Mouse (Mus musculus) limb, embryonic 11.5 days (tissue): ENCODE results near the gene Aldh3a1. TPM values are rescaled to one million over a fixed set of nuclear protein-coding genes. Genes with fewer than 3 reads are reported as not detected.
"Not testable (repeated sequence)": the region's sequence is repeated elsewhere in the genome, so short reads cannot be mapped to it uniquely, and the experiment has no call there.

Experiments
- ATAC-seq: fragments of 200-750 bp; cut with Nextera tagmentation; 2 replicates; pipeline ENCODE4 v1.8.0; 2017; ENCODE audit warnings: low read depth; ENCODE audit not compliant: insufficient number of reproducible peaks, low FRiP score, low TSS enrichment
- DNase-seq: peaks from one replicate; pipeline ENCODE4 v3.0.0-alpha.2; 2015; ENCODE audit warnings: low spot score
- H3K27ac ChIP-seq: fragments of 300-500 bp; sonication (generic); replicated peaks from 2 replicates; pipeline ENCODE4 v1.5.1; 2014; ENCODE audit warnings: low read depth, mild to moderate bottlenecking, low read length
- H3K27me3 ChIP-seq: fragments of 300-500 bp; sonication (generic); 2 replicates; pipeline ENCODE4 v1.6.1; 2014; ENCODE audit warnings: mild to moderate bottlenecking, low read length, mixed read lengths; ENCODE audit not compliant: control insufficient read depth, insufficient read depth
- H3K36me3 ChIP-seq: fragments of 300-500 bp; sonication (generic); 2 replicates; pipeline ENCODE4 v1.6.1; 2014; ENCODE audit warnings: mild to moderate bottlenecking, low read length, moderate library complexity, mixed read lengths; ENCODE audit not compliant: control insufficient read depth, insufficient read depth
- H3K4me1 ChIP-seq: fragments of 300-500 bp; sonication (generic); 2 replicates; pipeline ENCODE4 v1.6.1; 2014; ENCODE audit warnings: low read length, mixed read lengths; ENCODE audit not compliant: control insufficient read depth, insufficient read depth
- H3K4me2 ChIP-seq: fragments of 300-500 bp; sonication (generic); 2 replicates; pipeline ENCODE4 v1.6.1; 2014; ENCODE audit warnings: low read depth, mild to moderate bottlenecking, moderate library complexity; ENCODE audit not compliant: severe bottlenecking
- H3K4me3 ChIP-seq: fragments of 300-500 bp; sonication (generic); 2 replicates; pipeline ENCODE4 v1.5.1; 2014; ENCODE audit warnings: low read depth, low read length
- H3K9ac ChIP-seq: fragments of 300-500 bp; sonication (generic); 2 replicates; pipeline ENCODE4 v1.6.1; 2014; ENCODE audit warnings: mild to moderate bottlenecking, low read length
- H3K9me3 ChIP-seq: fragments of 300-500 bp; sonication (generic); 2 replicates; pipeline ENCODE4 v1.6.1; 2016; ENCODE audit warnings: low read length; ENCODE audit not compliant: control insufficient read depth
- WGBS: fragments of 180-500 bp; shearing (Covaris S2); extraction: QIAGEN DNeasy Blood & Tissue Kit; methylation state at CpG from one replicate; pipeline ENCODE4 v1.1.7; 2014; 5-methylcytosine and 5-hydroxymethylcytosine counted together
- polyA plus RNA-seq: library from polyadenylated mRNA; unstranded; fragments of >200 nt; fragmentation: Nextera tagmentation; extraction: Ambion mirVana; gene quantifications from 2 replicates; pipeline ENCODE4 v1.2.1, GENCODE M21; 2014

The Aldh3a1 gene
- polyA plus RNA-seq, 1 experiment from 2014 or later: 0.44 TPM

DNA sequence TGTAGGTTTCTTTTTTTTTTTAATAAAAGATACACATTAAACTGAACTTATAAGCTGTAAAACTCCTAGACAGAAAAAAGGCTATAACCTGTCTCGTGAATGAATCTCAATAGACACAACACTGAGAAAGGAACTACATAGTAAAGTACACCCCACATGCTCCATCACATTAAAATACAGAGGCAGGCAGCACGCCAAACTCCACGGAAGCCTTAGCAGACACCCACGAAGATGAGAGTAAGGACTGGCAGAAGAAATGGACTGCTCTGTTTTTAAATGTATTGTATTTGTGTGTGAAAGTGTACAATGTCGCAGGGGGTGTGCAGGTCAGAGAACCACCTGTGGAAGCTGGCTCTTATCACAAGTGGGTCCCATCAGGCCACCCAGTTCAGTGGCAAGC lies 37.2 kb upstream of the Aldh3a1 start:
- Histone ChIP-seq H3K9ac (no peak overlapping the region), H3K27me3 (no peaks in the 10 kb centered on the region), H3K36me3 (peaks cover 11% of the 10 kb centered on the region), H3K4me1 (0 out of 2 replicates have a peak, but pooled peaks cover 3% of the 10 kb centered on the region), H3K4me3 (no peak overlapping the region), H3K27ac (no peak overlapping the region), H3K4me2 (no peak overlapping the region), H3K9me3 (no peaks in the 10 kb centered on the region)
- DNase-seq (no peak), ATAC-seq (no peak)
- 91% methylated on average over 5 of the region's 5 CpGs for WGBS

DNA sequence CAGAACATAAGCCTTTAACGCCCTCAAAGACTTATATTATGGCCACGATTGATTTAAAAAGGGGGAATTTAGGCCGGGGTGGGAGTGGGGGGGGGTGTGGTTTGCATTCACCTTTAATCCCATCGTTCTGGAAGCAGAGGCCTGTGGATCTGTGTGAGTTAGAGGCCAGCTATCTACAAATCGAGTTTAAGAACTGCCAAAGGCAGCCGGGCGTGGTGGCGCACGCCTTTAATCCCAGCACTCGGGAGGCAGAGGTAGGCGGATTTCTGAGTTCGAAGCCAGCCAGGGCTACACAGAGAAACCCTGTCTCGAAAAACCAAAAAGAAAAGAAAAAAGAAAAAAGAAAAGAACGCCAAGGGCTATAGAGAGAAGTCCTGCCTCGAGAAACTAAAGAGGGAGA lies 33.9 kb upstream of the Aldh3a1 start:
- DNase-seq, H3K9ac ChIP-seq, H3K27me3 ChIP-seq, H3K36me3 ChIP-seq, ATAC-seq, H3K27ac ChIP-seq, H3K4me1 ChIP-seq, H3K9me3 ChIP-seq: not testable (repeated sequence)
- Histone ChIP-seq H3K4me3 (peak overlapping the region; percentile 82), H3K4me2 (peak overlapping the region; percentile 59)
- WGBS: 40% methylated on average over 15 of the region's 15 CpGs

- H3K27me3 ChIP-seq: no peaks in the 10 kb centered on the region
- 0 out of 2 replicates have a peak, but pooled peaks cover 3% of the 10 kb centered on the region for H3K4me1 ChIP-seq
- under 1% methylated on average over 28 of the region's 28 CpGs for WGBS
- H3K4me2 ChIP-seq: peak overlapping the region; percentile 59
- peak overlapping the region; percentile 85 for H3K9ac ChIP-seq
- peak overlapping the region; percentile 82 for H3K4me3 ChIP-seq
- no peaks in the 10 kb centered on the region for H3K9me3 ChIP-seq
- DNase-seq: peak; percentile 86
- H3K36me3 ChIP-seq: no peaks in the 10 kb centered on the region
- H3K27ac ChIP-seq: peak overlapping the region; percentile 78
- peak; percentile 32; the same call in 1 of the 2 replicates for ATAC-seq
These were observed 33.0 kb upstream of the Aldh3a1 start for GRCm38 (mm10) chr11:61174291-61174820.

DNA sequence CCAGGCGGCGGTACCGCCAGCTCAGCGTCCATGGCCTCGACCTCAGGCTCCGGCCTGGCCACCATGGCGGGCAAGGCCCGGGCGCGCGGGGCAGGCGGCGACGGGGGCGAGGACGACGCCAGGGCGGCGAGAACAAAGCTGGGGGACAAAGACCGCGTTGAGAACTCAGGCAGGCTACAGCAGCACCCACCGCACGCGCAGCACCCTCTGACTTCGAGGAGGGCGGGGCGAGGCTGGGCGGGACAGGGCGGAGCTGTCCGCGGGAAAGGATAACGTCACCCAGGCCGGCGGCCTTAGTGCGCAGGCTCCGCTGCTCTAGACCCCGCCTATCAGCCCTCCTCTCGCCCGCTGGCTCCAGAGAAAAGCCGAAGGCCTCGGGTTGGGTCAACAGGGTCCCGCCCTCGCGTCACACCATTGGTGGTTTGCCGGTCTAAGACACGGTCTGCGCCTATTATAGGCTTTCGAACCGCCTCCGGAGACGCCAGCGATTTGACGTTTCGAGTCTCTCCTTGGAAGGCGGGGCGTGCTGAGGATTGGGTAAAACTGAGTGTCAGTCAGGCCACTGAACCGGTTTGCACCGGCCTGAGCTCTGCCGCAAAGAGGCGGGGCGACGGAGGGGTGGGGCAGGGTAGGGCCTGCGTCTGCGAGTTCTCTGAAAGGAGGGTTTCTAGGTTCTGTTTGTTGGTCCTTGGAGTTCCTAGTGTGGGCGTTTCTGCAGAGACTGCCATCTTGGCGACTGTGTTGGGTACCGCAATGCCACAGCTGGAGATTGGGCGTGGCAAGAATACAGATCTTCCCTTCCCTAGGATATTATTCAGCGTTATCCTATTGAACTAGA lies 32.3 kb upstream of the Aldh3a1 start, which contains the start of gene Usp22:
TSS of gene Usp22 (minus strand) at position 235 of the 838 bp plus-strand sequence.
- no peaks in the 10 kb centered on the region for H3K9me3 ChIP-seq
- no peaks in the 10 kb centered on the region for H3K36me3 ChIP-seq
- ATAC-seq: peak; percentile 99
- peak within 1 kb of the TSS; percentile 59 for H3K4me2 ChIP-seq
- H3K27me3 ChIP-seq: no peaks in the 10 kb centered on the region
- 0 out of 2 replicates have a peak, but pooled peaks cover 3% of the 10 kb centered on the region for H3K4me1 ChIP-seq
- peak within 1 kb of the TSS; percentile 78 for H3K27ac ChIP-seq
- peak within 1 kb of the TSS; percentile 82 for H3K4me3 ChIP-seq
- DNase-seq: peak; percentile 98
- peak within 1 kb of the TSS; percentile 85 for H3K9ac ChIP-seq
- WGBS: under 1% methylated on average over 66 of the region's 69 CpGs

DNA sequence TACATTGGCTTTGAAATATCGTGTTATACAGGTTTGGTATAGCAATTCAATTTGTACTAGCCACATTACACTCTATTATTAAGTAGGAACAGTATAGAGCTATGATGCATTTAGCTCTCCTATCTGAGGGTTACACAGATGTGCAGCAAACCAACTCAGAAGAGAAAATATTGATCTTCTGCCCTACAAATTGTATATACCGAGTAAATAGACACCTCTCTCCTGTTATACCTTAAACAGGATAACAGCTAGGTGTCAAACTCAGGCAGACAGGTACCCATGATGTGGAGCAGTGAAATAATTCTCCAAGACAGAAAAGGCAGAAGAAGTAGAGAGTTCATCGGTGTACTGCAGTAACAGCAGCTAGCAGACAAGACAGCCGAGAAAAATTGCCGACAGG lies 31.6 kb upstream of the Aldh3a1 start:
- H3K27me3 ChIP-seq: no peaks in the 10 kb centered on the region
- H3K4me3 ChIP-seq: no peak overlapping the region
- H3K4me1 ChIP-seq: 0 out of 2 replicates have a peak, but pooled peaks cover 3% of the 10 kb centered on the region
- H3K4me2 ChIP-seq: no peak overlapping the region
- no peaks in the 10 kb centered on the region for H3K36me3 ChIP-seq
- no peak overlapping the region for H3K27ac ChIP-seq
- no peak for ATAC-seq
- WGBS: 73% methylated on average over 5 of the region's 5 CpGs
- no peaks in the 10 kb centered on the region for H3K9me3 ChIP-seq
- no peak for DNase-seq
- no peak overlapping the region for H3K9ac ChIP-seq

- Histone ChIP-seq H3K4me2 (no peak overlapping the region), H3K4me3 (no peak overlapping the region), H3K4me1 (0 out of 2 replicates have a peak, but pooled peaks cover 3% of the 10 kb centered on the region), H3K27ac (no peak overlapping the region), H3K9ac (no peak overlapping the region), H3K36me3 (no peaks in the 10 kb centered on the region), H3K27me3 (no peaks in the 10 kb centered on the region), H3K9me3 (no peaks in the 10 kb centered on the region)
- ATAC-seq: no peak
- no peak for DNase-seq
- WGBS: 87% methylated on average over 1 of the region's 1 CpGs
These were observed 31.0 kb upstream of the Aldh3a1 start for GRCm38 (mm10) chr11:61176321-61176720.

DNA sequence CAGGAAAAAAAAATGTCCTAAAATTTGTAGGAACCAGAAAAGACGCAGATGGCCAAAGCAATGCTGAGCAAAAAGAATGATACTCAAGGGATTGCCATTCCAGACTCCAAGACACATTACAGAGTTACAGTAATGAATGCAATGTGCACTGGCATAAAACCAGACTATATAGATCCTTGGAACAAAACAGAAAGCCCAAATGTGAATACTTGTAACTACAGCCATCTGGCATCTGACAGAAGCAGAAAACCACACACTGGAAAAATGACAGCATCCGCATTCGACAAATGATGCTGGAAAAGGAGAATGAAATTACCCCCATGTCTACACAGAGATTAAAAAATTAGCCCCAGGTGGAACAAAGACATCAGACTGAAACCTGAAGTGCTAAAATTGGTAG lies 27.0 kb upstream of the Aldh3a1 start:
- 79% methylated on average over 3 of the region's 3 CpGs for WGBS
- no peaks in the 10 kb centered on the region for H3K9me3 ChIP-seq
- H3K36me3 ChIP-seq: no peaks in the 10 kb centered on the region
- H3K9ac ChIP-seq: no peak overlapping the region
- no peak for DNase-seq
- H3K4me1 ChIP-seq: no peaks in the 10 kb centered on the region
- H3K4me3 ChIP-seq: no peak overlapping the region
- ATAC-seq: no peak
- no peak overlapping the region for H3K4me2 ChIP-seq
- H3K27ac ChIP-seq: no peak overlapping the region
- H3K27me3 ChIP-seq: no peaks in the 10 kb centered on the region

GRCm38 (mm10) chr11:61181624-61182023 lies 25.7 kb upstream of the Aldh3a1 start:
- ATAC-seq (no peak), DNase-seq (no peak)
- Histone ChIP-seq H3K4me1 (no peaks in the 10 kb centered on the region), H3K36me3 (no peaks in the 10 kb centered on the region), H3K27ac (no peak overlapping the region), H3K9me3 (no peaks in the 10 kb centered on the region), H3K4me2 (no peak overlapping the region), H3K27me3 (no peaks in the 10 kb centered on the region), H3K9ac (no peak overlapping the region), H3K4me3 (no peak overlapping the region)
